Mouse (Mus musculus): ENCODE data around the gene Bub1.

The Bub1 gene

DNA sequence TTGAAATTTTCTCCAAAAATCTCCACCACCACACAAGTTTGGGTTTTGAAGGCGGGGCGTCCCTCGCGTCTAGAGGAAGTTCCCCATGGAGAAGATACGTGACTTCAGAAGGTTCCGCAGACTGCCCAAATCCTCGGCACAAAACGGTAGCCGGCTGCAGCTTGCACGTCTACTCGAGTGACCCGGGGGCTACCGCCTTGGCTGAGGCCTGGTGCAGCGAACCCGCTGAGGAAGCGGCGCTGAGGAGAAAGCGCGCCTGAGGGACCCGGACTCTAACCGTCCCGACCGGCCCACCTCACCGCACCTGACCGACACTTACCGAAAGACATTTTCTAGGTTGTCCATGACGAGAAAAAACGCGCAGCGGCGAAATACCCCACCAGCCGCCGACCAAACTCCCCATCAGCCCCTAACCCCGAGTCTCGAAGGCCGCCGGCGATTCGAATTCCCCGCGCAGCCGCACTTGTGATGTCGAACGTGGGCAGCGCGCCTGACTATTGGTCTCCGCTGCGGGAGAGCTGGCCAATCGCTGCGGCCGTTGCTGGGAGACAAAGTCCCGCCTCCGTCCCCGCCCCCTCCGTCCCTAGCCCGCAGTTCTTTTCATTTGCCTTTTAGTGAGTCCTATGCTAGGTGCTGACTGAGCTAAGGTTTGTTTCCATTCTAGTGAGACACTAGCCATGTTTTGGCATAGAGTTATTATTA lies at the start of gene Bub1:
Bub1 (minus strand) TSS at position 465 of the 702 bp plus-strand sequence.
- CTCF ChIA-PET = interaction anchor here (0.6 kb wide), 1 partner anchor 16 kb away, joined by 4 read pairs; no protein-coding TSS in a partner anchor

GRCm38 (mm10) chr2:127881063-127881462 lies 49.4 kb upstream of the Bub1 start:
- CTCF ChIA-PET = no interaction called here

DNA sequence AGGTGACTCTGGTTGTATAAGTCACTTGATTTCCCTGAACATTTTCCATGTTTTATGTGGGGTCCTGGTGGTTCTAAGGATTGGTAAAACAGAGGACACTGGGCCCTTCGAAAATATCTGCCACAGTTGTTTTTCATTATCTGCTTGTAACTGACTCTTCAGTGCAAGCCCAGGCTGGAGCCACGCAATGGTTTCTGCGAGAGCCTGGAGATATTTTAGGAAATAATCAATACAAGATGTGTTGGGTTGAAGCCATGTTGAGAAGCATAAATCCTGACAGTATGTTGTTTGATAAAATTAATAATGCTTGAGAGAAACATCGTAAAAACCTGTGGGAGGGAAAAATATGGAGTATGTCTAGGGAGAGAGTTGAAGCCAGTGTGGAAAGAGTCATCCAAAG lies 32.7 kb upstream of the Bub1 start:
- CTCF ChIA-PET = no interaction called here

DNA sequence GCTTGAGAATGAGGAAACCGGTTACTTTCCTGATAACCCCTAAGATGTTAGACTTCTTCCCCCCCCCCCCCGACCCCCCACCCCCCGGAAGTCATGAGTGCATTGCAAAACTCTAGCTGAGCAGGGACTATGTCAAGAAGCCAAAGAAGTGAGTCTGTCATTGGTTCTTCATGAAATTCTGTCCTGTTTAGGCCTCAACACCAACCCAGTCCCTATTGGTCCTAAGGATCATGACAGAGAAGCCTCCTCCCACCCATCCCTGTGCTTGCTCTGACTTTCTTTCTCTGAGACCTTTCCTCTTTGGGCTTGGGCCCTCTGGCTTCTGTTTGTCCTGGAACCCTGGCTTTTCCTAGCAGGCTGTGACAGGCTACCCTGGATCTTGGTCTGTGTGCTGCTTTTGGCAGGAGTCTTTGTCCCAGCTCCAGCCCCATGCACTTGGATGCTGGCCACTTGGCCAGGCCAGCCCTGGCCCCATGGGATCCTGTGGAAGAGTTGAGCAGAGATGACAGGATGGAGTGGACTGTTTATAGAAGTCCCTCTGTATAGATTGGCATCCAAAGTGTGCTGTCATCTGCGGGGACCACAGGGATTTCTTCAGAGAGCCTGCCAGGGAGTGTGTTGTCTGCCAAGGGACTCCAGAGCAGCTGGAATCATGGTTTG lies 22.8 kb upstream of the Bub1 start:
- CTCF ChIA-PET = no interaction called here

GRCm38 (mm10) chr2:127850371-127850770 lies 18.7 kb upstream of the Bub1 start:
- CTCF ChIA-PET = no interaction called here

- CTCF ChIA-PET = interaction anchor here (0.6 kb wide), 1 partner anchor 21 kb away, joined by 4 read pairs; no protein-coding TSS in a partner anchor
Measured at GRCm38 (mm10) chr2:127846571-127846970, 14.9 kb upstream of the Bub1 start.

- CTCF ChIA-PET = no interaction called here
Measured at GRCm38 (mm10) chr2:127846008-127846407, 14.3 kb upstream of the Bub1 start.

- CTCF ChIA-PET = no interaction called here
Measured at GRCm38 (mm10) chr2:127845346-127845982, 13.8 kb upstream of the Bub1 start.

GRCm38 (mm10) chr2:127842421-127842820 lies 10.8 kb upstream of the Bub1 start:
- CTCF ChIA-PET = interaction anchor here (0.6 kb wide), 1 partner anchor 653 kb away, joined by 3 read pairs; no protein-coding TSS in a partner anchor

- CTCF ChIA-PET = no interaction called here
Measured at GRCm38 (mm10) chr2:127841402-127841801, 9.7 kb upstream of the Bub1 start.

- CTCF ChIA-PET = no interaction called here
Measured at GRCm38 (mm10) chr2:127839425-127839824, 7.8 kb upstream of the Bub1 start.

- CTCF ChIA-PET = no interaction called here
Measured at GRCm38 (mm10) chr2:127838576-127838975, 6.9 kb upstream of the Bub1 start, which contains the start of gene Acoxl. TSS of gene Acoxl (plus strand) at chr2:127838876.

GRCm38 (mm10) chr2:127832833-127833190 lies 1.1 kb upstream of the Bub1 start:
- CTCF ChIA-PET = no interaction called here

DNA sequence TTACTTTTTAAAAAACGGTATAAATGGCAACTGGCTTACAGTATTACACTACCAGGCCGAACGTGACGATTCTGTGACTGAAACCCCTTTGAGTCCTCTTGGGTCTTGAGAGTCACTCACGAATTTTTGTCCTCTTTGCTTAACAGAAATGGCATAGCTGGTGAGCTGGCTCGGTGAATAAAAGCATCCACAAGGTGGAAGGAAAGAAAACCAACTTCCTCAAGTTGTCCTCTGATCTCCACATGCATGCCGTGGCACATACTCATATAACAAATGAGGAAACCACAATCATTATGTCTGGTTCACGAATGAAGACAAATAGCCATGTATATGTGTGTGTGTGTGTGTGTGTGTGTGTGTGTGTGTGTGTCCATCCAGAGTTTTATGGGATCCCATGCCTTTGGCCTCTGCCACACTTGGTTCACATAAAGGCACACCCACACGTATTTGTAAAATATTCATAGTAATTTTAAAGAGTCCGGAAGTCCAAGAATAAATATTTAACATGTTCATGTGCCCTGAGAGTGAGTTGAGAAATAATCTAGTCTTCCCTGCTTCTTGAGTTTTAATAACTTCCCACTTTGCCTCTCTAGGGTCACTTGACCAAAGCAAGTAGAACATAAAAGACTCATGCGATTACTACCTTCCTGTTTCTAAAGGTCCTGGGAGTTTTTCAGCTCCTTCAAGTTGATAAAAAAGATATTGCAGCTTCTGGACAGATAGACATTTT lies 603 bp upstream of the Bub1 start:
- CTCF ChIA-PET = interaction anchor here (0.6 kb wide), 1 partner anchor 751 kb away, joined by 3 read pairs; no protein-coding TSS in a partner anchor

DNA sequence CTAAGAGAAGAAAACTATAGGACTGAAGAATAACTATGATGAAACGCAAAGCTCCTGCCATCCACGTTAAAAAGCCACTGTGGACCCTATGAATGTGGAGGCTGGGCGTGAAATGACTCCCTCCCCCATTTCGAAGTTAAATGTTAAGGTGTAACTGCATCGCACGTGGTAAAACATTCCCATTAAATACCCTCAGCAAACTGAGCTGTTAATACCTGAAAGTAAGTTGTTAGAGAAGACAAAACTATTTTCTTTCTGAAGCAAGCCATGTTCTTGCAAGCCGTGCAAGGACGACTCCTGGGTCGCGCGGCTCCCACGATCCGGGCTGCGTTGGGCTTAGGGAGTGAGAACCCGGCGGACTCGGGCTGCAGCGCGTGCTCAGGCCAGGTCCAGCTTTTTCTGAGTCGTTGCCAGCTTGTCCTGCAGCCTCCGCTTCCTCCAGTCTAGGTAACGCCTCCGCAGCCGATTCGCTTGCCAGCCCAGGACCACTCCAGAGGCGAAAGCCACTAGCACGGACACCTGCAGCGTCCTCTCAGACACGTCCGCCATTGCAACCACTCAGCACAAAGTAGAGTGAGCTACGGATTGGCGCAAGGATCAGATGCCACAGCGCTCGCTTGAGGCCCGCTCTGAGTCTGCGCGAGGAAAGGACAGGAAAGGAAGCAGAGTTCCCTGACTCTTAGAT lies 39.6 kb downstream of the Bub1 start, which contains the start of gene Mtln:
Mtln (minus strand) TSS at position 570 of the 685 bp plus-strand sequence.
- CTCF ChIA-PET = no interaction called here

- CTCF ChIA-PET = no interaction called here
Measured at GRCm38 (mm10) chr2:127789651-127790270, 41.9 kb downstream of the Bub1 start.

DNA sequence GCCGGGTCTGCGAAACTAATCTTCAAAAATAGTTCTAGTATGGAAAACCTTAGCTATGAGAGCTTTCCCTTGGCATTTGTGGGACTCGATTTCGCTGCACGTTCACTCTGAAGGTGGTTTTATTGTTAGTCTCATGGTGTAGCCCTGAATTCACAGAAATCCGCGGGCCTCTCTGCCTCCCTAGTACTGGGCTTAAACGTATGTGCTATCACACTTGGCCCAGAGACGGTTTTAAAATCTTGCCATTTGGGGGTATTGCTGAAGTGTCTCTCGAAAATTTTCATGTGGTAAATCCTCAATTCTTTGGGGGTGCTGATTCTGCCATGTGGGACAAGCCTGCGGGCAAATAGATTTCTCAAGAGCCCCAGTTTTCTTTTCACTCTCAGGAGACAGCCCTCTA lies 42.5 kb downstream of the Bub1 start:
- CTCF ChIA-PET = no interaction called here

DNA sequence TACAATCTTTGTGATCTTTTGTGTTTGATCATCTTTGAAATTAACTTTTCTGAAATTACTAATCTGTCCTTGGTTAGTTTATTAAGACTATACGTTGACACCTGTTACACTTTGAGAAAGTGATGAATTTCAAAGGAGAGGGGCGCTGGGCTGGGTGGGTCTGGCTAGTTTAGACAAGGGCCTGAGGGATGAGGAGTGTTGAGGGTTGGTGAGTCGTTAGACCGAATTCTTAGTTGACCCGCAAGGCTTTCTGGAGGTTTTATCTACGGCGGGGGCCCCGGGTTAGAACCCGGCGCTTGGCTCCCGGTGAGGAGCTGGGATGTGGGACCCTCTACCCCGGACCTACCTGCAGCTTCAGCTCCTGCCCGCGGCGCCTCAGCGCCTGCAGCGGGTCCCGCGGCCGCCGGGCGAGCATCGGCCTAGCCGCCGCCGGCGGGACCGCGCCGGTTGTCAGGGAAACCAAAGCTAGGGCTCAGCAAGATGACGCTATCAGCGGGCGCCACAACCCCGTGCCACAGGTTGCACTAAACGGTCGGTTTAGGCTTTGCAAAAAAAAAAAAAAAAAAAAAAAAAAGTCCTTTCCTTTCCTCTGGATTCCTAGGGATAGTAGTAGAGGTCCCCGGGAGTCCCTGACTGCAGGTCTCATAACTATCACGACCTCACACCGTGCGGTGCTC lies 43.1 kb downstream of the Bub1 start, which contains the start of gene Nphp1:
Nphp1 (minus strand) TSS at position 458 of the 677 bp plus-strand sequence.
- CTCF ChIA-PET = no interaction called here

DNA sequence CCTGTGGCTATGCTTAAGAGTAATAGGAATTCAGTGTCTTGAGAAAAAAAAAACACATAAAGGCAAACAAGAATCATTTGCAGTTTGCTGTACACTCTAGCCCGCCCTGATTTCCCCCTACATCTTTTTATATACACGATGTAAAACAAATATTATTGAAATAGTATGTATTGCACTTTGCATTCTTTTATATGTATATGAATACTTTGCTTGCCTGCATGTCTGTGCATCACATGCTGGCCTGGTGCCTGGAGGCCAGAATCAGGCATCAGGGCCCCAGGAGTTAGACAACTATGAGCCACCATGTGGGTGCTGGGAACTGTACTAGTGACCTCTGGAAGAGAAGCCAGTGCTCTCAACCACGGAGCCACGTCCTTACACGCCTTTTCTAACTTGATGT lies 44.4 kb downstream of the Bub1 start:
- CTCF ChIA-PET = no interaction called here

DNA sequence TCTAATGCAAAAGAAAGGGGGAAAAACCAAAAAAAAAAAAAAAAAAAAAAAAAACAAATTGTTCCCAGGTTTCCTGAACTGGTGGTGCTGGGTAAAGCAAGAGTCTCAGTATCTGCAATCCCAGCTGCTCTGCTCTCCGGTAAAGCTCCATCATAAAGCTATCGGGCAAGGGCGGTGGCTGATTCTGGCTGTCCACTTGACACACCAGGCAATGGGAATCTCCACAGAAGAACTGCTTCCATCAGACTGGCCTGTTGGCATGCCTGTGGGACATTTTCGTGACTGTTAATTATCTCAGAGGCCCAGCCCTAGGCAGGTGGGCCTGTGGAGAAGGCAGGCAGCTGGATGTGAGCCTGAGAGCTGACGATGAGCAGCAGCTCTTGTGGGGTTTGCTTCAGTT lies 53.2 kb downstream of the Bub1 start:
- CTCF ChIA-PET = no interaction called here
